Comparison of ENCODE assay signal across 29 mouse cellular contexts in the genomic region with DNA sequence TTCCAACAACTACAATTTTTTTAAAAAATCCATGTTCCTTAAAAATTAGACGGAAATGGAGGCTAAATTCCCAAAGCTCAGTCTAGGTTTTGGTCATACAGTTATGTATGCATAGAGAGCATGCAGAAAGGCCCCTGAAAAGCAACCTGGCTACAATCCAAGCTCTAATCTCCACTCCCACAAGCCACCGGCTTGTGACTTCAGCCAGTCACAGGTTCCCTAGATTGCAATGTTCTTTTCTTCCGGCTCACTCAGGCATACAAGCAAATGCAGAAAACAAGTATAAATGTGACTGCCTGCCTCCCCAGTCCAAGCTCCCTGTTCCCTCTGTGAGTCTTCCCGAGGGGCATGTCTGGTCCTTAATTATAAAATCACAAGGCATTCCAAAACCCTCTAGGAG.
A peak's percentile ranks its signal among the peaks of the same experiment; 100 is the strongest.
DNase-seq lines count a peak whose midpoint lies in the region; ATAC-seq and TF ChIP-seq lines count a peak whose summit lies in the region.
"Had no signal": no experiment of that assay in that cellular context is flagged by ENCODE, and none has a peak within 500 bp of the region (broad histone marks: within the 10 kb centered on the region; RNA-seq: fewer than 3 reads in every experiment).

No protein-coding gene starts in this region.

- no peak for TF ChIP-seq CTCF in kidney, adult 2 months (conservative IDR thresholded peaks at IDR 0.05; ENCODE audit: insufficient read depth, insufficient read length, low read depth, low read length)
- no peak for TF ChIP-seq CTCF in lung, embryonic 14.5 days (IDR thresholded peaks at IDR 0.05; ENCODE audit: low read depth)

- H3K4me3 ChIP-seq in heart, embryonic 13.5 days = no peak overlapping the region
- H3K4me3 ChIP-seq in heart, embryonic 11.5 days (ENCODE audit: low read depth, low read length) = no peak overlapping the region
- H3K4me3 ChIP-seq in kidney, adult 2 months (ENCODE audit: insufficient read depth, low read depth, low read length) = no peak overlapping the region
- no peak overlapping the region for H3K4me3 ChIP-seq in lung, embryonic 14.5 days (ENCODE audit: low read depth, low read length)
- H3K4me3 ChIP-seq: embryonic facial prominence, embryonic 10.5 days; embryonic facial prominence, embryonic 15.5 days; heart, embryonic 10.5 days; liver, embryonic 12.5 days; myocyte; neural tube, embryonic 12.5 days had no signal

- H3K27ac ChIP-seq in heart, embryonic 13.5 days (replicated peaks) = 0 out of 2 replicates have a peak overlapping the region, but pooled peaks have one; percentile 28
- H3K27ac ChIP-seq in heart, embryonic 11.5 days (ENCODE audit: low read depth, low read length) = no peak overlapping the region
- H3K27ac ChIP-seq in kidney, adult 2 months (ENCODE audit: insufficient read depth, low read depth, low read length) = no peak overlapping the region
- no peak overlapping the region for H3K27ac ChIP-seq in lung, embryonic 14.5 days (ENCODE audit: low read depth)
- H3K27ac ChIP-seq: embryonic facial prominence, embryonic 10.5 days; embryonic facial prominence, embryonic 15.5 days; heart, embryonic 10.5 days; hindbrain, embryonic 14.5 days; liver, embryonic 12.5 days; macrophage; neural tube, embryonic 12.5 days; stomach, postnatal 0 days had no signal

- H3K36me3 ChIP-seq in heart, embryonic 13.5 days = no peaks in the 10 kb centered on the region
- H3K36me3 ChIP-seq in heart, embryonic 11.5 days (ENCODE audit: control insufficient read depth, insufficient read depth, low read length) = no peaks in the 10 kb centered on the region
- no peaks in the 10 kb centered on the region for H3K36me3 ChIP-seq in kidney, adult 2 months (ENCODE audit: control insufficient read depth, insufficient read depth, low read length)
- H3K36me3 ChIP-seq in lung, embryonic 14.5 days (ENCODE audit: insufficient read depth) = no peaks in the 10 kb centered on the region
- H3K36me3 ChIP-seq: embryonic facial prominence, embryonic 10.5 days; embryonic facial prominence, embryonic 15.5 days; heart, embryonic 10.5 days; liver, embryonic 12.5 days; neural tube, embryonic 12.5 days had no signal

- no peaks in the 10 kb centered on the region for H3K27me3 ChIP-seq in heart, embryonic 13.5 days (replicated peaks)
- H3K27me3 ChIP-seq in heart, embryonic 11.5 days (ENCODE audit: control insufficient read depth, insufficient read depth, low read length) = no peaks in the 10 kb centered on the region
- no peaks in the 10 kb centered on the region for H3K27me3 ChIP-seq in kidney, adult 2 months (replicated peaks; ENCODE audit: control insufficient read depth, insufficient read depth, low read length)
- no peaks in the 10 kb centered on the region for H3K27me3 ChIP-seq in lung, embryonic 14.5 days (ENCODE audit: insufficient read depth, low read length)
- H3K27me3 ChIP-seq: embryonic facial prominence, embryonic 15.5 days; liver, embryonic 12.5 days; neural tube, embryonic 12.5 days had no signal

- 41% methylated on average over 4 of the region's 4 CpGs for WGBS in heart, embryonic 13.5 days
- 53% methylated on average over 4 of the region's 4 CpGs for WGBS in heart, embryonic 11.5 days (ENCODE audit: insufficient replicate concordance)
- 49% methylated on average over 4 of the region's 4 CpGs for WGBS in kidney, adult 2 months
- WGBS in lung, embryonic 14.5 days = 55% methylated on average over 4 of the region's 4 CpGs

- no peak for ATAC-seq in heart, embryonic 13.5 days (ENCODE audit: extremely low read depth, insufficient number of reproducible peaks, low FRiP score, low TSS enrichment)
- ATAC-seq in heart, embryonic 11.5 days (replicated peaks; ENCODE audit: insufficient number of reproducible peaks, low FRiP score, low TSS enrichment) = no peak
- ATAC-seq in lung, embryonic 14.5 days (ENCODE audit: insufficient read depth) = no peak
- ATAC-seq: intestine, postnatal 0 days; liver, embryonic 12.5 days; liver, postnatal 0 days; lung, postnatal 0 days had no signal

- peak; percentile 10 for DNase-seq in kidney, adult 2 months
- no peak for DNase-seq in kidney, postnatal 25 days
- DNase-seq in lung, embryonic 14.5 days = peak; percentile 21
- no peak for DNase-seq in lung, postnatal 4 days
- DNase-seq: adrenal gland, postnatal 25 days; B cell, adult 2 months; cerebellum, adult 18-20 months; cerebellum, postnatal 25 days; gastrocnemius, postnatal 10 days; layer of hippocampus, postnatal 36 days; left cerebral cortex, postnatal 4 days; liver, postnatal 0 days; right cerebral cortex, adult 18-20 months; spleen, adult 18-20 months; thymus, adult 18-20 months; thymus, postnatal 25 days had no signal

- H3K4me1 ChIP-seq in heart, embryonic 13.5 days = peaks cover 10% of the 10 kb centered on the region
- H3K4me1 ChIP-seq in heart, embryonic 11.5 days (ENCODE audit: control insufficient read depth, insufficient read depth, low read length) = no peaks in the 10 kb centered on the region; the same call in 1 of the 2 replicates
- peaks cover 4% of the 10 kb centered on the region; the same call in 1 of the 2 replicates for H3K4me1 ChIP-seq in kidney, adult 2 months (ENCODE audit: control insufficient read depth, insufficient read depth, low read length)
- no peaks in the 10 kb centered on the region for H3K4me1 ChIP-seq in lung, embryonic 14.5 days (ENCODE audit: insufficient read depth)
- H3K4me1 ChIP-seq: embryonic facial prominence, embryonic 15.5 days; heart, embryonic 10.5 days; liver, embryonic 12.5 days had no signal

- TF ChIP-seq POLR2A in kidney, adult 2 months (IDR thresholded peaks at IDR 0.05; ENCODE audit: low read depth, low read length) = no peak

- no peak overlapping the region for H3K4me2 ChIP-seq in heart, embryonic 13.5 days
- H3K4me2 ChIP-seq in heart, embryonic 11.5 days = no peak overlapping the region
- no peak overlapping the region for H3K4me2 ChIP-seq in lung, embryonic 14.5 days
- H3K4me2 ChIP-seq: embryonic facial prominence, embryonic 15.5 days; hindbrain, embryonic 14.5 days; liver, embryonic 12.5 days; neural tube, embryonic 12.5 days had no signal

- no peaks in the 10 kb centered on the region for H3K9me3 ChIP-seq in heart, embryonic 13.5 days
- H3K9me3 ChIP-seq in heart, embryonic 11.5 days (replicated peaks; ENCODE audit: control insufficient read depth, low read length) = no peaks in the 10 kb centered on the region
- no peaks in the 10 kb centered on the region for H3K9me3 ChIP-seq in lung, embryonic 14.5 days (ENCODE audit: low read depth, low read length)
- H3K9me3 ChIP-seq: embryonic facial prominence, embryonic 10.5 days; embryonic facial prominence, embryonic 15.5 days; heart, embryonic 10.5 days; liver, embryonic 12.5 days; neural tube, embryonic 12.5 days had no signal

- no peak overlapping the region for H3K9ac ChIP-seq in heart, embryonic 13.5 days
- H3K9ac ChIP-seq in heart, embryonic 11.5 days (ENCODE audit: low read depth, low read length) = no peak overlapping the region
- no peak overlapping the region for H3K9ac ChIP-seq in lung, embryonic 14.5 days
- H3K9ac ChIP-seq: embryonic facial prominence, embryonic 15.5 days; hindbrain, embryonic 14.5 days; liver, embryonic 12.5 days; liver, postnatal 0 days; neural tube, embryonic 12.5 days had no signal

Comparison
In these comparisons a context has a peak if more than half of its experiments do, and no peak if none do; other contexts are left out.
1. DNase-seq: peak in kidney, adult 2 months (single experiment) and lung, embryonic 14.5 days (single experiment); none in kidney, postnatal 25 days (0 of 2) and lung, postnatal 4 days (0 of 2).